Mouse (Mus musculus): ENCODE results near the gene Vmn2r99.

The Vmn2r99 gene

DNA sequence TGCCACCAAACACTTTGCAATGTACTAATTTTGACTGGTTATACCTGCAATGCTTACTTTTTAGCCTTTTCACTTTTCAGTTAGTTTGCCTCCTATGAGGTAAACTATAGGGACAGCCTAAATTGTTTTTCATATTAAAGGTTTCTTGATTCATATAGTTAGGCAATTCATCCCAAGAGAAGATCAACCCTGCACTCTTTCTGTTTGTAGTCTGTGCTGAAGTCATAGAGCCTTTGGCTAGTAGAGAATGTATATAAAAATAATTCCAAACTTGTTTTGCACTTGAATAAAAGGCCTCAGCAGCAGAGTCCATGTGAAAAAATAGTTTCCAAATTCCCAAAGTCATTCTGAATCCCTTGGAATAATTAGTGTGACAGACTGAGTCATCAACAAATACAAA lies at the start of gene Vmn2r99:
Gene Vmn2r99, plus strand, starts transcription at position 301 of the 400 bp plus-strand sequence.
- CTCF ChIA-PET = no interaction called here

DNA sequence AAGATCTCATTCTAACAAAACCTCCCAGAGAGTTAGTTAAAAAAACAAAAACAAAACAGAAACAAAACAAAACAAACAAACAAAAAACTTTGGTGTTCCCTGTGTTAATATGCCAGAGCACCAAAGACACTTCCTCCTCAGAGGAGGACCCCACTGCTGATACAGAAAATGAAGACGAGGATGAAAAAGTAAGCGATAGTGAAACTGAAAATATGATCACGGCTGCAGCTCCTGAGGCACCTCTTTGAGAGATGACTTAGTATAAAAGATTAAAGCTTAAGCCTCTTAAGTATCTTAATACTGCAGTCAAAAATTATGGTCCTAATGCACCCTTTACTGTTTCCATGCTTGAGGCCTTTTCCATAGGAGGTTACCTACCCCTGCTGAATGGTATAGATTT lies 75.9 kb downstream of the Vmn2r99 start:
- CTCF ChIA-PET = no interaction called here

- CTCF ChIA-PET = no interaction called here
Measured at GRCm38 (mm10) chr17:19444932-19445331, 83.2 kb downstream of the Vmn2r99 start.

Measured in spleen, embryonic (tissue).